Mouse (Mus musculus) embryo, embryonic 11 days (tissue): Measurements from ENCODE around the gene Gm14548.
"Not testable (repeated sequence)": the region's sequence is repeated elsewhere in the genome, so short reads cannot be mapped to it uniquely, and the experiment has no call there.

Experiments
- DNase-seq: peaks from one replicate; pipeline ENCODE4 v3.0.0-alpha.2; 2015

Gm14548 gene

DNA sequence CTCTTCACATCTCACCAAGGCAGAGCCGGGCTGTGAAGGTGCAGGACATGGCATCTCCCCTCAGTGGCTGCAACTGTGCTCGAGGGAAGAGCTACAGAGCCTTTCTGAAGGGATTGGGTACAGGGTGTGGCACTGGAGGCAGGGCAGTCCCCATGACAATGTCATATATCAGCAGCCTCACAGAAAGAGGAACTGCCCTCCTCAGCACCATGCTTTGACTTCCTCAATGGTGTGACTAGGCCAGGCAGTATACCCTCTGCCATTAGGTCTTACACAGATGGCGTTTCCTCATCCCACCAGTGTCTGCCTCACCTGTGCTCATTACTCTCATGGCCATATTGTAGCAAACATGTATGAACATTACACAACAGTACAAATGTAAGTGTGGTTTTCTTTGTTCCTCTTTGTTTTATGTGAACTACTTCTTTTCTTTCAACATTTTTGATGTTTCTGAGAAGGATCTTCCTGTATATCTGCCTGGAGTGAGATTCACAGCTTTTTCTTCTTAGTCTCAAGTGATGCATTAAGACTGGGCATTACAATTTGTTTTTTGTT, at the start of gene Gm14548:
Gene Gm14548 (minus strand): TSS at position 85 of the 555 bp plus-strand sequence.
- not testable (repeated sequence) for DNase-seq

DNA sequence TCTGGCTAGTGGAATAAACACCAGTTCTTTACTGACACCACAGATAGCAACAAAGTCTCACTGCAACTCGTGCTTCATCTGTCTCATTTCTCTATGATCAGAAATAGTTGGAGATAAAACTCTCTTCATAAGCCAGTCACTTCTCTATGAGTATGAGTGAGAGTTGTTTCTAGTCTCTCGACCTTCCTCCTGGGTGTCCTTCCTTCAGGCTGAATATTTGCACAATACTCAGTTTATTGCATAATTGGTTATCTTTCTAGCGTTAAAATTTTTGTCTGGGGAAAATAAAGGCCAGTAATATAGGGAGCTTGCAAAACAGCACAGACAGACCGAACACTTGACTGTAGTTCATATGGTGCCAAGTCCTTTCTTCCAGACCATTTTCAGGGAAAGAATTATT, 48.2 kb upstream of the Gm14548 start:
- DNase-seq, result no peak

DNA sequence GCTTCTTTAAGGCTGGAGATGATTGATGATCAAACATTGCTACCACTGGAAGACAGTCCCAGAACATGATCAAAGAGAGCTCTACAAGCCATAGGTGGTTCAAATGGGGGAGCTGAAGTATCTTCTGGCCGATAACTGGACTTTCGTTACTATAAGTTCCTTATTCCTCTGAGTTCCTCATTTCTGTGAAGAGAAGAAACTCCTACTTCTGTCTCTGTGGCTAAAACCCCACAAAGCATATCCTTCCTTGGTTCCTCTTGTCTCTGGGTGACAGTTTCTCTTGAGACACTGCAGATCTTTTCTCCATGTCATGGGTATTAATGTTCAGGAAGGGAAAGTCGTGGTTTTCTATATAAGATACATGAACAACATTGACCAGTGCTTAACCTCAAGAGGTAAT, 43.0 kb upstream of the Gm14548 start:
- DNase-seq, result no peak

DNA sequence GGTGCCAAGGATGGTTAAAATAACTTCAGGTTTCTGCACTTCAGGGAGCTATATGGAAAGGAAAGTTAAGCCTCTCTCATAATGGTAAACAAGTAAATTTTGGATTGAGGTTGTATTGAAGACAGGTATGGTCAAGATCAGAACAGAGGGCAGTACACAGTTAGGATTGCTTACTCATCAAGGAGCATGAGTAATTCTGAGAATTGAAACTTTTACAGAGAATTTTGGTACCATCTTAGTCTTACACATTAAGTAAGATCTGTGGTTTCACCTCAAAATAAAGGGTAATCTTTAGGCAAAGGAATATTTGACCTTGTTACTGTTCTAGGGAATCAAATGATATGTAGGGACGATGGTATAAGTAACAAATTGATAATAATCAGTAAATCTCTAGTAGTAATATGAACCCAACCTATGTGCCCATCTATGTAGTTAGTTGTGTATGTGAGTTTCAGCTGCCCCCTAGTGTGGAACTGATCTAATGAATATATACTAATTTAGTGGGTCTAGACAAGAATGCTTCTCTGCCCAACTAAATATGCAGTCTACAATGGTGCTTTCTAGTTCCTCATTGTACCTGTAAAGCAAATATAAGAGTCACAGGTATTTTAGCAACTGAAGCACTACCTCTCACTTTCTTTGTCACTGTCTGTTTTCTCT, 42.1 kb upstream of the Gm14548 start:
- DNase-seq, result no peak

DNA sequence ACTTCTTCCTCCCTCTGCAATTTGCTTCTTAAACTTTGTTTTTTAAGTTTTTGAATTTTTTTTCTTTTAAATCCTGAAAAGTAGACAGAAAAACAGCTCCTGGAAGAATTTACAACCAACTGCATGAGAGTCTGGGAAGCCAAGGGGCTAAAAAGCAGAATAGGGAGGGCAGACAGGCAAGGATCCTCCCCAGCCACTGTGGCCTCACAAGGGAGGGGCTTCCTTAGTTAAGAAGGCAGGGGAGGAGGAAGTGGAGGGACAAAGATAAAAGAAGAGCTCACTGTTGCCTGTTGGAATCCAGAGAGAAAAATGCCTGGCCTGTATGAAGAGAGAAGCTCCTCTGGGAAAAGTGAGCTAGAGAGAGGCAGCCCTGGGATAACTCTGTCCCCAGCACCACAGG, 37.6 kb upstream of the Gm14548 start:
- not testable (repeated sequence) for DNase-seq

DNA sequence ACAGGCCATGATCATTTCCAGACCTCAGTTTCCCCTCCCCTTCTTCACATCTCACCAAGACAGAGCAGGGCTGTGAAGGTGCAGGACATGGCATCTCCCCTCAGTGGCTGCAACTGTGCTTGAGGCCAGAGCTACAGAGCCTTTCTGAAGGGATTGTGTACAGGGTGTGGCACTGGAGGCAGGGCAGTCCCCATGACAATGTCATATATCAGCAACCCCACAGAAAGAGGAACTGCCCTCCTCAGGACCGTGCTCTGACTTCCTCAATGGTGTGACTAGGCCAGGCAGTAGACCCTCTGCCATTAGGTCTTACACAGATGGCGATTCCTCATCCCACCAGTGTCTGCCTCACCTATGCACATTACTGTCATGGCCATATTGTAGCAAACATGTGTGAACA, 17.5 kb upstream of the Gm14548 start, which contains the start of gene Lilra6:
Gene Lilra6 (minus strand): TSS at position 117 of the 400 bp plus-strand sequence.
- not testable (repeated sequence) for DNase-seq

DNA sequence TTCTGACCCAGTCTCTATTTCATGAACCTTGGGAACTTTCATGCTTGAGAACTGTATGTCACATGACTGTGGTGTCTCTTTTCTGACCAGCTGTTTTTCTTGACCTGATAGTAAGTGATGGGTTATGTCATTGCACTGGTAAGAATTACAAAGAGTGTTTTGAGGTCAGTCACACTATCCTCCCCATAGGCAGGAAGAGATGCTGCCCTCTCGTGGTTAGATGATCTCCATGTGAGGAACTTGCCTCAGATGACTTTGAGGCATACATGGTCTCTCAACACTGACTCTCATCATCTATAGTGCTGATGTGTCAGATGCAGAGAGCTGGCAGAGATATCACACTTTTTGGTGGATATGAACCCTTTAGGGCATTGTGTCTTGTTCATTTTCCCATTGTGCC, 5.8 kb upstream of the Gm14548 start:
- DNase-seq, result no peak

DNA sequence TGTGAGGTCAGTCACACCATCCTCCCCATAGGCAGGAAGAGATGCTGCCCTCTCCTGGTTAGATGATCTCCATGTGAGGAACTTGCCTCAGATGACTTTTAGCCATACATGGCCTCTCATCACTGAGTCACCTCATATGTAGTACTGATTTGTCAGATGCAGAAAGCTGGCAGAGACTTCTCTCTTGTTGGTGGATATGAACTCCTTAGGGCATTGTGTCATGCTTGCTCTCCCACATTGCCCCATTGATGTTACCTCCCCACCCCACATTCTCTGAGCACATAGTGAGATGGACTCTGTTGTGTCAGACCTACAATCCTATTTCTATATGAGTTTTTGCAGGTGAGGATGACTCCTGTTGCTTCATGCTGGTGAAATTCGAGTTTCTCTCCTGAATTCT, 22.9 kb downstream of the Gm14548 start:
- not testable (repeated sequence) for DNase-seq

DNA sequence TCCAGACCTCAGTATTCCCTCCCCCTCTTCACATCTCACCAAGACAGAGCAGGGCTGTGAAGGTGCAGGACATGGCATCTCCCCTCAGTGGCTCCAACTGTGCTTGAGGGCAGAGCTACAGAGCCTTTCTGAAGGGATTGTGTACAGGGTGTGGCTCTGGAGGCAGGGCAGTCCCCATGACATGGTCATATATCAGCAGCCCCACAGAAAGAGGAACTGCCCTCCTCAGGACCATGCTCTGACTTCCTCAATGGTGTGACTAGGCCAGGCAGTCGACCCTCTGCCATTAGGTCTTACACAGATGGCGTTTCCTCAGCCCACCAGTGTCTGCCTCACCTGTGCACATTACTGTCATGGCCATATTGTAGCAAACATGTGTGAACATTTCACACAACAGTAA, 53.0 kb downstream of the Gm14548 start, which contains the start of gene Pira2:
Gene Pira2 (minus strand): TSS at position 101 of the 400 bp plus-strand sequence.
- not testable (repeated sequence) for DNase-seq

DNA sequence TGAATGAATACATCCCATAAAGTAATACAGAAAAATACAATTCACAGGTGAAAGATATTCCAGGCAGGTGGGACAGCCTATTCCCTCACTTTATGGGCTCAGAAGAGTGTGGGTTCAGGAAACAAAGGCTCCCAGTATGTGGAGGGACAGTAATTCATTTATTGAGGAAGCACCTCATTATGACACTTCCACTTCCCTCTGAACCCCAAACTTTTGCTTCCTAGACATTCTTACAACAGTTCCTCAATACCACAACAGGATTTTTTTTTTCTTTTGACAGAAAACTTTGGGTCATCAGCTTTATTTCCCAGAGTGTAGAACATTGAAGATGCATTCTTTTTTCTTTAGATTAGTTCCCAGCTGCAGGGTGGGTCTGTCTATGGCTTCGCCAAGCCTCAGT, 60.1 kb downstream of the Gm14548 start:
- not testable (repeated sequence) for DNase-seq
